Mouse (Mus musculus): ENCODE results near the gene Hdgfl2.

The Hdgfl2 gene

DNA sequence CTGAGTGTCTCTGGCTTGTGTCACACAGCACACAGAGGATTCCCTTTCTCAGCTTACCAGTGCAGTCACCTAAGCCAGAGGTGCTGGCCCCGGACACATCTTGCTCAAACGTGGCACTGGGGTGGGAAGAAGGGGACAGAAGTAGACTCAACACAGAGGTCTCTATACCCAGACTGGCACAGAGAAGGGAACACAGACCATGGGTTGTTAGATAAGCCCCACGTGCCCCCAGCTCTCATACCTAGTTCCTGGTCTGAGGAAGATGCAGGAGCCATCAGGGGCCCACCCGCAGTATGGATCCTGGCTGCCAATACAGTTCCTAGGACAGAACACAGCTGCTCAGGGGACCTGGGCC lies 45.8 kb downstream of the Hdgfl2 start:
- DNase-seq (ENCODE audit: low read depth, low spot score): no peak

DNA sequence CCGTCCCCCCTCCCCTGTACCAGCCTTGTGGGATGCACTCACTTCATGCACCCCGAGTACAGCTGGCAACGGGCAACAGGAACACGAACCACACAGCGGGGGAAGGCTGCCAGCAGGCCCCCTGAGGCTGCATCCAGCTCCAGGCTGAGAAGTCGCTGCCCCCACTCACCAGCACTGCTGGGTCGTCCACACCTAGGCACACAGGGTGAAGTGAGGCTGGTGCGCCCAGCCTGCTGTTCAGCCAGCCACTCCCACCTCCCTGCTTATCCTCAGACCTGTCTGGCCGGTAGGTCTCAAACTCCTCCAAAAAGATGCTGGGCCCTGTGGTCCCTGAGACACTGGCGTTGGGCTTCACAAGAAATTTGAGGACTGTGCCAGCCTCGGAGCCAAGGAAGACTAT lies 46.7 kb downstream of the Hdgfl2 start:
- DNase-seq (ENCODE audit: low read depth, low spot score): no peak

DNA sequence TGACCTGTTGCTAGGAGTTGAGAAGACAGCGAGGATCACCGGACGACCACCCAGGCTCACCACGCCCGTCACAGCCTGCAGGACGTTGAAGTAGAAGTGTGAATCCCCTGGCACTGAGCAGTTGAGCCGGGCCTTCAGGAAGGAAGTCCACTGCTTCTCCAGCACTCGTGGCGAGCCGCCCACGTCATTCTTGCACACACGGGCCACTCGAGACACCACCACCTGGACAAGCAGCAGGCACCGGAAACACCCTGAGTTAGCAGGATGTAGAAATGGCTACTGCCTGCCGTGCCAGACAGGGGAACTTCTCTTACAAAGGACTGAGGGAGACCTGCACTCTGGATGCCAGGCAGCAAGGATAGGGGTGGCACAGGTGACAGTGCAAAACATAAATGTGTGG lies 48.8 kb downstream of the Hdgfl2 start:
- no peak for DNase-seq (ENCODE audit: low read depth, low spot score)

DNA sequence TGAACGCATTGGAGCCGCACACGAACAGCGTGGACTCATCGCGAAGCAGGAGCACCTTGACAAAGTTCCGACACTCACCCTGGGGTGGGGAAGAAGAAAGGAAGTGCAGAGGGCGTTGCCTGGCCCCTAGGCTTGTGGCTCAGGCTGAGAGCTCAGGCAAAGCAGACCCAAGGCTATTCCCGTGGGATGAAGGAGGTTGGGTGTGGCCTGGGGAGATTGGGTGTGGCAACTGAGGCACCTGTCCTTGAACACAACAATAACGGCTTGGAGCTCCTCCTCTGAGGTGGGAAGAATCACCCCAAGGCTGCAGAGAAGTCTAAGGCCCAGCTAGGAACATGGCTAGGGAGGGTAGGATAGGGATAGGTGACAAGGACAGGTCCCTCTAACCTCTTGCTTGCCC lies 51.7 kb downstream of the Hdgfl2 start:
- DNase-seq (ENCODE audit: low read depth, low spot score): no peak

DNA sequence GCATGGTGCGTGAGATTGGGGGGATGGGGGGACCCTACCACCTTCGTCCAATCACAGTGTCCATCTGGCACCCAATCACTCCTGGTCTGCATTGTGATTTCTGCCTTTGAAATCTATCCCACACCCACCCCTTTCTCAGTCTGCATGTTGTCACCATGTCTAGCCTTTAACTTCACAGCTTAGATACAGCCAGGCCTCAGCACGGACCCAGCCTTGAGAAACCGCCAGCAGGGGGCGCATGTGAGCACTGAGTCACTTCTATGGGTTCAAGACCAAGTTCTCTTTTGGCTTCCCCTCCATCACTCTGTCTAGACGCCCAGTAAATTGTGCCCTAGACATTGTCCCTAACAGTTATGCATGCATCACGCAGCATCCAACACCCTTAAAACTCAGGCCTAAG lies 52.4 kb downstream of the Hdgfl2 start:
- DNase-seq (ENCODE audit: low read depth, low spot score): no peak

DNA sequence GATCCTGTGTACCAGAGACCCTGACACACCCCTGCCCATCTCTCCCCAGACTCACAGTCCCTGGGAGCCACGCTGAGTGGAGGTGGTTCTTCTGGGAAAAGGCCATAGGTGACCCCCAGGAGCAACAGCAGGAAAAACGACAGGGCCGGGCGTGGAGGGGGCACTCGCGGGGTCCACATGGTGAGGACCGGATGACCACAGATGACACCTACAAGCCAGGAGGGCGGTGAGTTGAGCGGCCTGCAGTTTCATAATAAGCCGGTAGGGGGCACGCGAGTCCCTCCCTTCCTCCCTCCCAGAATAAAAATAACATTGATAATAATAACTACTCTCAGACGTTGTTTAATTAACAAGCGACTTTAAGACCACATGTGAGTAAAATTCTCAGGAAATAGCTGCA lies 53.2 kb downstream of the Hdgfl2 start:
- DNase-seq (ENCODE audit: low read depth, low spot score): no peak

DNA sequence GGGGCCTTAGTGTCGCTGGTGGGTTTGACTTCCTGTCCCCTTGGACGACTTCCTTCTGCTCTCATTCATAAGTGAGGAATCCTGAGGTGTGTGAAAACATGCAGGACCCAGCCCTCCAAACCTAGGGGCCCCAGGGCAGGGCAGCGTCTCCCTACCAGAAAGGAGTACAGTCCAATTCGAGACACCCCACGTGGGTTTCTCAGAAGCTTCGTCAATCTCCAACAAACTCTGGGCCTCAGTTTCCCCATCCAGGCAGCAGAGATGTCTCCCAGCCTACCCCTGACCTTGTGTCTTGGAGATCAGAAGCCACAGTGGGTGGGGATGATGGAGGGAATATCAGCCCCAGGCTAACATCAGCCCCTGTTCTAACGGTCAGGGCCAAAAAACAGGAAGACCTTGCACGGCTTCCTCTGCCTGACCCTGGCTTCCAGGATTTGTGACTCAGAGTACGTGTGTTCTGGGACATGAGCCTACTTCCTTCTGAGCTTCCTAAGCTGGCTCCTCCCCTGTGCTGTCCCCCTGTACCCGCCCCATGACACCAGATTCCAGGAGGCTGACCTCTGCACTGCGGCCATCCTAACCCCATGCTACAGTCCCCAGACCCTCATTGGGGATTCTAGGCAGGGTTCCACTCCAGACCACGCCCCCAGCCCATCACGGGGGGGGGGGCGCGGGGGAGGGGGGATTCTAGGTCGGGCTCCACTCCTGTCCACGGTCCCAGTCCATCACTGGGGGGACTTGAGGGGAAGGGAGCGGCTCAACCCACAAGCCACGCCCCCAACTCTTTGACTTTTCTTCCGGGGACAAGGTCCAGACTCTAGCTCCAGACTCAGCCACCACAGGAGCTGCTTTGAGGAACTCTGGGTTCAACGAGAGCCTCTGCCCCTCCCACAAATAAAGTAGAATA lies 54.3 kb downstream of the Hdgfl2 start:
- no peak for DNase-seq (ENCODE audit: low read depth, low spot score)

DNA sequence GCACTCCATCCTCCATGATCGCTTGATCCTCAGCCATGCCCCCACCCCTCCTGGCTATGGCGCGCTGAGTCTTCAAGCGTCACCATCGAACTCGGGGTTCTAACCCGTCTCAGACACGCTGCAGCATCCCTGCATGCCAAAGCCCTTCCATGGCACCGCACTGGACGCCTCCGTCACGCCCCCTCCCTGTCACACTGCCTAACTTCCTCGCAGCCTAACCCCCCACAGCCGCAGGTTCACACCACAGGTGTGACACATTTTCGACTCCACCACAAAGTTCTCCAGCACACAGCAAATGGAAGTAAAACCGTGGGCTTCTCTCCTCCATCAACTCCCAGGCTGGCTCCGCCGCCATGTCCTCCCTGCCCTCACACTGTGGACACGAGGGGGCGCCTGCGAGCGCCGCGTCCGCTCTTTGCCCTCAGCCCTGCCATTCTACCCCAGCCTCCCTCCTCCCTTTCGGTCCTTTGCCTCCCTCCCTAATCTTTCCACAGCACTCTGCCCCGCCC lies 55.1 kb downstream of the Hdgfl2 start:
- no peak for DNase-seq (ENCODE audit: low read depth, low spot score)

DNA sequence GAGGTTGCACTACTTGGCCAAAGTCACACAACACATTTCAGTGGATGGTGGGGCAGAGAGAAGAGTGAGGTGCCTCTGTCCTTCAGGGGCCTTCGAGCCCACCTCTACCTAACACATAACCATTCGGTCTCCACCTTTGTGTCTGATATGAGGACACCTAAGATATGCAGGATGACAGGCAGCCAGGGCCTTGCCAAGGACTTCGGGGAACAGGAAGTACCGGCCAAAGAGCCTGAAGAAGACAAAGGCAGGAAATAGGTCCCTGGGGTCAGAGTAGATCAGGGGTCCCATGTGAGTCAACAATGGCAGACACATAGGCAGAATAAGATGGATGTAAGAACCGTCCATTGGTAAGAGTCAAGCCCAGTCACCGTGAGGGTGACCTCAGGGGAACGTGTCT lies 57.1 kb downstream of the Hdgfl2 start:
- DNase-seq (ENCODE audit: low read depth, low spot score): no peak

DNA sequence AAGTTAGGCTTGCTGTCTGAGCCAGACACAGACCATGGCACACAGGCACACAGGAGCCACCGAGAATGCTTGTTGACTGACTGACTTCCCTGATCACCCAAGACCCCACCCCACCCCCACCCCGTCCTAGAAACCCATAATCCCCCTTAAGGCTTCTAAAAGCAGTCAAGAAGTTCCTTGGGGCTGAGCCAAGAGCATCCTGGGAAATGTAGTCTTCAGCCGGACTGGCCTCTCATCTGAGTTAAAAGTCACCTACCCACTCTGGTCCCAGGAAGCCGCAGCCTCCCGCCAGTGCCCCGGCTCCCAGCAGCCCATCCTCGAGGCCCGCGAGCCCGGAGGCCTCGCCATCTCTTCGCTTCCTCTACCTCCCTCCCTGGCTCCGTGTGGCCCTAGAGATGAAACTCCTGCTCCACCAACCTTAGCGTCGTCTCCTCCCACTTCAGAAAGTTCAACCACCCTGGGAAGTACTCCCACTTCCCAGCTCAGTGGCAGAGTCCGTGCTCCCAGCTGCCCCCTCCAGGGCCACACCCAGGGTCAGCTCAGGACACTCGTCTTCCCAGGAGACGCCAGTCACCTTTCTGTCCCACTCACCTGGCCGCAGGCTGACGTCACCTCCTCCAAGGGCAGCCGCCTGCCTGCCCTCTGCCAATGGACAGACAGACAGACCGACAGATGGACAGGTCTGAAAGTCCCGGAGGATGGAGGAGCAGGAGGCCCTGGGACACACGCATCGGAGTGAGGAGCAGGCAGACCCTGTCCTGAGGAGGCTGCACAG lies 58.6 kb downstream of the Hdgfl2 start:
- DNase-seq (ENCODE audit: low read depth, low spot score): no peak

DNA sequence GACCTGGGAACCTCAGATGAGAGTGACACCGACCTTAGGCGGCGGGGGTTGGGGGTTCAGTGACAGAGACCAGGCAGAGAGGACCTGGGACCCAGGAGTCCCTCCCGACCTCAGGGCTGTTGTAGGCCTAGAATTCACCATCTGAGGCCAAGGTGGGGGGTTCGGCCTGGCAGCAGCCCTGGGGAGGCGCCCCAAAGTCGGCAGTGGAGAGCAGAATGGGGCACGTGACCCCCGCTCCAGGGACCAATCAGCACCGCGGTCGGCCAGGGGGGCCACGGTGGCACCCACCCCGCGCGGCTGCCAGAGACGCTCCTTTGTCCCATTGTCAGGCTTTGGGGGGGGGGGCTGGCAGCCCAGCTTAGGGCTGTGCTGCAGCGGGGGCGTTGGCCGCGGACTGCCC lies 59.9 kb downstream of the Hdgfl2 start:
- DNase-seq (ENCODE audit: low read depth, low spot score): no peak

DNA sequence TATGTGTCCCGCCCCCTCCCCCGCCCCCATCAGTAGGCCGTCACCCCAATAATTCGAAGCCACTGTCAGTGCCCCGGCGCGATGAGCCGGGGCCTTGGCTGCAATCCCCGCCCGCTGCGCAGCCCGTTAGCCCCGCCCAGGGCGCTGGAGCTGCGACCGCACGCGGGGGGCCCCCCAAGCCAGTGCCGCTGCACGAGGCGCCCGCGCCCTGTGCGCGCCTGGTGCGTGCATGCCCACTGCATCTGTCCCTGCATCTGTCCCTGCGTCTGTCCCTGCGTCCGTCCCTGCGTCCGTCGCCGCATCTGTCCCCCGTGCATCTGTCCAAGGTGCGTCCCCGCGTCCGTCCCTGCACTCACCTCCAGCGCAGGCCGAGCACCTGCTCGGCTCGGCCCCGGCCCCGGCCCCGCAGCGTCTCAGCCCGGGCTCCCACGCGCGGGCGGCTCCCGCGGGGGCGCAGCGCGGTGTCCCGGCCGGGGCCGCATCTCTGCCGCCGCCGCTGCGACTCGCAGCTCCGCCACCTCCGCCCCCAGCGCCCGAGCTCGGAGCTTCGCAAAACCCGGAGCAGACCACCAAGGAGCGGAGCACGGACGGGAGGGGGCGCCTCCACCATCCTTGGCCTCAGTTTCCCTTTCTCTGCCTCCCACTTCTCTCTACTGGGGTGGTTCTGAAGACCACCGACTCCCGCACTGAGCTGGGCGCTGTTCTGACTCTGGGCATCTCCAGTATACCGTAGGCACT lies 60.6 kb downstream of the Hdgfl2 start, which contains the start of gene Sema6b:
Gene Sema6b, minus strand, starts transcription at position 486 of the 738 bp plus-strand sequence.
- DNase-seq (ENCODE audit: low read depth, low spot score): peak; percentile 70

DNA sequence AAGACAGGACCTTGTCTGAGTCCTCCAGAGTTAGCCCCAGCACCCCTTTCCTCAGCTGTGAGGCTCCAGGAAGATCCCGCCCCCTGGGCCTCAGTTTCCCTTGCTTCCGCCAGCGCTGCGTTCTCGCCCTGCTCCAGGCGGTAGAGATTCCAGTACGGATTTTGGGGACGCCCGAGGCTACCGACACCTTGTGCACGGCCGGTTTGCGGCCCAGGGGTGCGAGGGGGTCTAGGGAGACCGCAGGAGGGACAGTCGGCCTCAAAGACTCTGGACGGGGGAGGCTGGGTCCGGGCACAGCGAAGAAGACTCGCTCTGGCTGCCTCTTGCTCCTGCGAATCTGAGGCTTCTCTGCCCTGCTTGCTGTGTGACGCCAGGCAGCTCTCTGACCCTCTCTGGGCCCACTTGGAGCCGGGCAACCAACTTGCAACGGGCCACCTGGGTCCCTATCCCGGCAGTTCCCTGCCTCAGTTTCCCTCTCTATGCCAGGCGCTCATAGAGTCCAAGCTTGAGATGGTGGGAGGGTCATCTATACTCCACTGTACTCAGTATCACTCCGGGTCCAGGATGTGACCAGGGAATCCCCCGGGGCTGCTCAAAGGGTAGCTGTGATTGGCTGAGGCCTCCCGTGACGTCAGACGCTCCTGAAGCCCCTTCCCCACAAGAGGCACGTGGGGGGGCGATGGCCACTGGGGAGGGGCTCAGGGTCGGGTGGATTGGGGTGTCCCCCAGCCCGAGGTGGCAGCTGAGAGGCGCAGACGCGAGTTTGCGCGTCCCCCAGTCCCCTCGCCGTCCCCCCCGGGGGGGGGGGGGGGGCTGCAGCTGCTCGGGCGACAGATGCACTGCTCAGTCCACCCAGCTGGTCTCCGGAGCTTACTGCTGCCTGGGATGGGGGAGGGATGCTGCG lies 62.5 kb downstream of the Hdgfl2 start:
- peak; percentile 67 for DNase-seq (ENCODE audit: low read depth, low spot score)

DNA sequence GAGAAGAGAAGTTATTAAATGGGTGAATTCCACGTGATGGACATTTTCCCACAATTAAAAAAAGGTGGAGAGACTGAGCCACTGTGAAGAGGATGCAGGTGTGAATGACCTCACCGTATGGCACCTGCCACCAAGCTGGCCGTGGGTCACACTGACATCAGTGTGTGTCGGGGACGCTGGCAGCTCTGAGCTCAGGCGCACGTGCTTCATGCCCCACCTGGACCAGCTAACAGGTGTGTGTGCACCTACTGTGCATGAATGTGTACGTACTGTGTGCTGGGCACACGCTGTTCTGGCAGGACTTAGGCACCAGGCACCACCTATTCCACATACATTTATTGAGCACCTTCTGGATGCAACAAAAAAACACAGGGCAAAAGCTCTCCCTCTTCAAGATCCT lies 65.1 kb downstream of the Hdgfl2 start:
- no peak for DNase-seq (ENCODE audit: low read depth, low spot score)

DNA sequence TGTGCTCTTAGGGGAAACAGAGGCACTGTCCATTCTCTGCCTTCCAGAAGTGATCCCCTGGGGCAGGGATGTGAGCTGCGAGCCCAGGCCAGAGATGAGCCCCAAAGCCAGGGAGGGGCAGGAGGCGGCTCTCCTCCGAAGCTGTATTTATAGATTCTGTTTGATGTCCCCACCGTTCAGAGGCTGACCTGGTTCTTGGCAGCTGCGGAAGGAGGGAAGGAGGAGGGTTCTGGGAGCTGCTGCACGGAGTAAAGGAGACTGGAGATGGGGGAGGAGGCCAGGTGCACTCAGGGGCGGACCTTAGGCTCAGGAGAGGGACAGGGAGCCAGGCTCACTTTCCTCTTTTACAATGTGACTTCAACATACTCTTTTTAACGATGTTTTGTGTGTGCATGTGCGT lies 66.7 kb downstream of the Hdgfl2 start:
- no peak for DNase-seq (ENCODE audit: low read depth, low spot score)

DNA sequence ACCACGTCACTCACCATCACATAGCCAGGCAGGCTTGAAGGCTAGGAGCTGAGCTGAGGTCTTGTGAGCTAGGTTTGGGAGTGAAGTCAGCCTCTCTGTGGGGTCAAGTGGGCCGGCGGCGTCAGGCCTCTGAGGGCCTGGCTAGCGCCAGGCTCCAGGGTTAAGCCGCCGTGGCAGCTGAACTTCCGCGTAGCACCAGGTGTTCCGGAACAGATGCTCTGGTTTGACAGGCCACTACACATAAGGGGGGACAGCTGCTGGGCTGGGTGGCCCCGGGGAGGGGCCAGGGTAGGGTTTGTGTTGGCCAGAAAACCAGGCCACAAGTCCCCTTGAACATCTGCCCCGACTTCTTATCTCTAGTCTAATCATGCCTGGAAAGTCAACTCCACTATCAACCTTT lies 68.0 kb downstream of the Hdgfl2 start:
- DNase-seq (ENCODE audit: low read depth, low spot score): no peak

DNA sequence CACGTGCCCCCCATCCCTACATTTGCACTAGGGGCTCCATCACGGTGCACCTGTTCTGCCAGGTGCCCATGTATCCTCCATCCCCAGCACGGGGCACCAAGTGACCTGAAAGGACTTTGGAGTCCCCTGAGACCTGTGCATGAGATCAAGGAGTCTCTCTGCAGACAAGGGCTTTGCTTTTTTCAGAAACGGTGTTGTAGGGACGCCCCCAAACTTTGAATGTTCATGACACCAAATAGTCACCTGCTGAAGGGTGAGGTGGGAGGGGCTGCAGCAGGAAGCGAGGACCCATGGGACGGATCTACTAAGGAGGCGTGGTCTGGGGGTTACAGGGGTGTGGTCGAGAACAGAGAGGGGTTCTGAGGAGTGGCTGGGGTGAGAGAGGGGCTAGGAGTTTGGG lies 68.8 kb downstream of the Hdgfl2 start:
- DNase-seq (ENCODE audit: low read depth, low spot score): no peak

DNA sequence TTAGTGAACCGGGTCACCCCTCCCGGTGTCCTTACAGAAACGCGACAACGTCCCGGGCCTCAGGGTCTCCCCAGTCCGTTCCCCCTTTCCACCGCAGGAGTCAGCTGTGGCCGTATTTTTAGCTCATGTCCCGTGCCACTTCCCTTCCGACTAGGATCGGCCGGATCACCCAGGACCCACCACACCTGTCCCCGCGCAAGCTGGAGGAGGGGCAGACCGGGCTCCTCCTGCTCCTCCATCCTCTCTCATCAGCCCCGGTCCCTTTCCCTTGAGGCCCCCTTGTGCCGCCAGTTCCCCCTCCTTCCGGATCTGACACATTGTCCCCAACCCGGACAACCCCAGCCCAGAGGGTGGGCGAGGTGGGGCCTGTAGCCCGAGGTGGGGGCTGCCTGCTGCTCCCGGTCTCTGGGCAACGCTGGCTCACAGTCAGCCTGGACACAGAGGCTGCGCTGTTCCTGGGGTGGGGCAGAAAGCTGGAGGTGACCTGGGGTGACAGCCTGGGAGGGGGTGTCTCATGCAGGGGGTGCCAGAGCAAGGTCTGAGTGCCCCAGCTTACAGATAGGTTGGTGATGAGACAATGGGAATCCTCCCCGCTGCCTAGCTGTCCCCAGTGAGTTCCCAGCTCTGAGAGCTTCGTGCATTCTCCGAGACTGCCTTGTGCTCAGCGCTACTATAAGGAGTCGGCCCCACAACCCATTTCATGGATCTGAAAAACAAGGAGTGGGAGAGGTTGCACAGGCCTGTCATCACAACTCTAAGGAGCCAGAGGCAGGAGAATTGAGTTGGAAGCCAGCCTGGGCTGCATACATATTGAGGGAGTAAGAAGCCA lies 69.6 kb downstream of the Hdgfl2 start:
- DNase-seq (ENCODE audit: low read depth, low spot score): no peak

DNA sequence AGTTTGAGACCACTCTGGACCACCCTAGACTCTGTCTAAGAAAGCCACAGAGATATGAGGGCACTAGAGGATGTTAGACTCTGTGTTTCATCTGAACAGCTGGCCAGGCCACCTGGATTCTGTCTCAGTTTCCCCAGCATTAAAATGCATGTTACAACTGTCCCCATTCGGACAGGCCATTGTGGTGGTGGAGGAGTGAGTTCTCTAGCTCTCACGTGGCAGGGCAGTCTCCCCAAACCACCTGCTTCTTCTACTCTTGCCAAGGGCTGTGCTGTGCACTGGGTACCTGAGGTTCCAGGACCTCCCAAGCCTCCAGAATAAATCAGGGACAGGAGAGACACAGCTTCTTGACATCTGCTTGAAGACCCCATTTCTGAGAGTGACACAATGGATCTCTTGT lies 70.5 kb downstream of the Hdgfl2 start:
- DNase-seq (ENCODE audit: low read depth, low spot score): no peak

Data from mesoderm, embryonic 11.5 days (tissue).